Mouse (Mus musculus) heart, adult 2 months (tissue): Measurements from ENCODE around the gene Prss33. TPM values are rescaled to one million over a fixed set of nuclear protein-coding genes. Genes with fewer than 3 reads are reported as not detected.

Source experiments
- DNase-seq, 2 experiments: peaks; one replicate each; pipeline ENCODE4 v3.0.0; 2021
- H3K27ac ChIP-seq: fragments of 200-600 bp; 2 replicates; pipeline ENCODE4 v1.8.1; 2022
- H3K27me3 ChIP-seq: fragments of 200-500 bp; 2 replicates; pipeline ENCODE4 v1.6.1; 2012; ENCODE audit warnings: mild to moderate bottlenecking, low read length, inconsistent platforms, mixed read lengths; ENCODE audit not compliant: control insufficient read depth, insufficient read depth
- H3K36me3 ChIP-seq: fragments of 200-500 bp; 2 replicates; pipeline ENCODE4 v1.6.1; 2012; ENCODE audit warnings: low read length, inconsistent platforms; ENCODE audit not compliant: control insufficient read depth, insufficient read depth
- H3K4me1 ChIP-seq: fragments of 200-500 bp; 2 replicates; pipeline ENCODE4 v1.6.1; 2011; ENCODE audit warnings: low read length; ENCODE audit not compliant: control insufficient read depth, insufficient read depth
- H3K4me3 ChIP-seq: fragments of 200-600 bp; 2 replicates; pipeline ENCODE4 v1.8.1; 2022
- H3K79me2 ChIP-seq: fragments of 200-500 bp; replicated peaks from 2 replicates; pipeline ENCODE4 v1.6.1; 2012; ENCODE audit warnings: mild to moderate bottlenecking, inconsistent platforms, low read length, moderate library complexity, mixed read lengths; ENCODE audit not compliant: control insufficient read depth, insufficient read depth
- H3K9ac ChIP-seq: fragments of 200-500 bp; 2 replicates; pipeline ENCODE4 v1.6.1; 2012; ENCODE audit warnings: low read depth, mild to moderate bottlenecking, control low read depth, inconsistent platforms, low read length, mixed read lengths
- CTCF ChIP-seq: fragments of 200-600 bp; IDR thresholded peaks from 2 replicates; pipeline ENCODE4 v1.8.1; 2022; ENCODE audit warnings: antibody characterized with exemption, mild to moderate bottlenecking, moderate library complexity
- EP300 ChIP-seq: fragments of 200-500 bp; IDR thresholded peaks from 2 replicates; pipeline ENCODE4 v1.6.1; 2011; ENCODE audit warnings: low read depth, low read length, control low read depth; ENCODE audit not compliant: insufficient read depth
- POLR2A ChIP-seq: fragments of 200-500 bp; IDR thresholded peaks from 2 replicates; pipeline ENCODE4 v1.6.1; 2011; ENCODE audit warnings: mild to moderate bottlenecking, low read depth, low read length, control low read depth; ENCODE audit not compliant: insufficient read depth
- WGBS: fragments of 180-500 bp; shearing (Covaris S2); methylation state at CpG from one replicate; pipeline ENCODE4 v1.1.7; 2018; 5-methylcytosine and 5-hydroxymethylcytosine counted together
- intact Hi-C: fragments of 180-260 bp; cut with DNase I; formaldehyde crosslinking; loops from one replicate; pipeline ENCODE4 v1.15.1; 2025
- polyA plus RNA-seq: library from polyadenylated mRNA; depleted of rRNA; stranded (reverse); fragments of >200 nt; gene quantifications from 2 replicates; pipeline ENCODE4 v1.2.3, GENCODE M21; 2012
- total RNA-seq, 2 experiments: library from RNA; stranded (reverse); gene quantifications; 2 replicates each; pipeline ENCODE4 v1.2.3; 2021

Gene Prss33
- total and polyA plus RNA-seq, 3 experiments, result not detected

DNA sequence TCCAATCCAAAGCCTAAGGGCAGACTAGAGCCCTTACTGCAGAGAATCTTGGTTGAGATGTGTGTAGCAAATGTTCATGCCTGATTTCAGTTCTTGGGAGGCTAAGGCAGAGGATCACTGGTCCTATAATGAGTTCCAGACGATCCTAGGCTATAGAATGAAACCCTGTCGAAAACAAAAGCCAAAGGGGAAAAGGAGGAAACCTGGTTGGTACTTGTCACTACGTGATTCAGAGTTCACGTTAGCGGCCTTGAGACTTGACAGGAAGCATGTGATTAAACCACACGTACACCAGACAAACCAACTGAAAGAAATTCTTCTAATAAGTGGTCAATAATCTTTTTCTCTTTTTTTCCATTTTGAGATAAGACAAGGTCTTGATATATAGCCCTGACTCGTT lies 38.5 kb downstream of the Prss33 start:
- WGBS, result 54% methylated on average over 7 of the region's 7 CpGs
- H3K4me3 ChIP-seq, result no peak overlapping the region
- H3K36me3 ChIP-seq, result no peaks in the 10 kb centered on the region
- intact Hi-C loops, result no loop called here
- no peaks in the 10 kb centered on the region for H3K27me3 ChIP-seq
- no peak for DNase-seq
- H3K79me2 ChIP-seq, result no peaks in the 10 kb centered on the region
- no peak overlapping the region for H3K9ac ChIP-seq
- 0 out of 2 replicates have a peak, but pooled peaks cover 1% of the 10 kb centered on the region for H3K4me1 ChIP-seq
- TF ChIP-seq CTCF (no peak), POLR2A (no peak), EP300 (no peak)
- no peak overlapping the region for H3K27ac ChIP-seq

DNA sequence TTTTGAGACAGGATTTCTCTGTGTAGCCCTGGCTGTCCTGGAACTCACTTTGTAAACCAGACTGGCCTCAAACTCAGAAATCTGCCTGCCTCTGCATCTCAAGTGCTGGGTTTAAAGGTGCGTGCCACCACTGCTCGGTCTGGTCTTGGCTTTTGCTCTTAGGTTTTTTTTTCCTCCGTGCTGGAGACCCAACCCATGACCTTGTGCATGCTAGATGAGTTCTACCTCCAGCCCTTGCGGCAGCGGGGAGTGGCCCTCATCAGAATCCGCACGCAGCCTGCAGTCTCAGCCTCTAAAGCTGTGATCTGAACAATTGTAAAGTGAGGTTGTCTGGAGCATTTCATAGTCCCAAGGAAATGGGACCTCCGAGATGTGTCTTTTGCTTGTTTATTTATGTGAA lies 40.5 kb downstream of the Prss33 start:
- intact Hi-C loops, result no loop called here
- no peak overlapping the region for H3K4me3 ChIP-seq
- peaks cover 5% of the 10 kb centered on the region for H3K4me1 ChIP-seq
- WGBS, result 95% methylated on average over 8 of the region's 8 CpGs
- no peak overlapping the region for H3K27ac ChIP-seq
- TF ChIP-seq POLR2A, result no peak
- TF ChIP-seq CTCF, result no peak
- TF ChIP-seq EP300, result no peak
- DNase-seq, result no peak
- no peaks in the 10 kb centered on the region for H3K79me2 ChIP-seq
- H3K9ac ChIP-seq, result no peak overlapping the region
- no peaks in the 10 kb centered on the region for H3K27me3 ChIP-seq
- H3K36me3 ChIP-seq, result no peaks in the 10 kb centered on the region

DNA sequence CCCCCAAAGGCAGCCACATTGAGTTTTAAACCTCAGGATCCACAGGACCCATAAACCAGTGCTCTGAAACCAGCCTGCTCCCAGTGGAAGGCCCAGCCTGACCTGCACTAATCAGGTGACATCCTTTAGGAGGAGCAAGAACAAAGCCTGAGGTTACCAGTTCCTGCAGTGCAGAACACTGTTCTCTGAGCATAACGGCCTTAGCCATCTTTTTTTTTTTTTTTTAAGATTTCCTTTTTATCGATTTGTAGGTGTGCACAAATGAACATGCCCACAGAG lies 44.8 kb downstream of the Prss33 start:
- no peaks in the 10 kb centered on the region for H3K79me2 ChIP-seq
- peak overlapping the region; percentile 83; the same call in 1 of the 2 replicates for H3K9ac ChIP-seq
- H3K4me1 ChIP-seq, result peaks cover 6% of the 10 kb centered on the region
- intact Hi-C loops, result no loop called here
- no peak overlapping the region; the same call in 1 of the 2 replicates for H3K4me3 ChIP-seq
- H3K27ac ChIP-seq, result no peak overlapping the region; the same call in 1 of the 2 replicates
- H3K36me3 ChIP-seq, result no peaks in the 10 kb centered on the region
- no peak for DNase-seq
- no peak for TF ChIP-seq CTCF
- 34% methylated on average over 2 of the region's 2 CpGs for WGBS
- H3K27me3 ChIP-seq, result no peaks in the 10 kb centered on the region

DNA sequence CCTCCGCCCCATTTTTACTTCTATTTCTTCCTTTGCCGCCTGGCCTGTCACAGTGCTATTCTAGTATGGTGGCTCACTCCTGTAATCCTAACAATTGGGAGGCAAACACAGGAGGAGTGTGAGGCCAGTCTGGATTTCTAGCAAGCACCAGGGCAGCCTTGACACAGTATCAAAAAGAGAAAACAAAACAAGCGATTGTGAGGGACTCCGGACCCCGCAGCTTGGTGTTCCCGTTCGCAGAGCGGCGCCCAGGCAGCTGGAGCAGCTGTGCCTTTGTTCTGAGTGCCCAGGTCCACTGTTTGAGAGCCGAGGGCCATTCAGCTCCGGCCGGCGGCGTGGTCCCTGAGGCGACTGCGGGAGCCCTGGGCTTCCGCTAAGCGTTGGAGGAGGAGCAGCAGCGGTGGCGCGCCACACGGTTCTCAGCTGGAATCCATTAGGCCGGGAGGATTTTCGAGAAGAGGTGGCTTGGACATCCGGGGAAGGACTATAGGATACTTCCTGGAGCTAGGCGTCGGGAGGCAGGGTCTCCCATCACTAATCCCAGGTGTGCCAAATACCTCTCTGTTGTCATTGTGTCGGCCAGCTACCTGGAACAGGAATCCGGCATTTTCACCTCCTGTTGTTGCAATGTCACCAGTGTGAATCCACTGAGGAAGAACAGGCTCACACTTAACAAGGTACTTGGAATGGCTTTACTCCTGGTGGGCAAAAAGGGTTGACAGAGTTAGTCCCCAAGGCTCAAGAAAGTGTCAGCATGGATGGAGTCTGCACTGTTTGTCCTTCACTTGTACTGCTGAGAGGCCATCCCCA lies 45.4 kb downstream of the Prss33 start, which contains the start of gene Srrm2:
Gene Srrm2 (plus strand): TSS at position 264 of the 810 bp plus-strand sequence.
- Histone ChIP-seq H3K27me3 (no peaks in the 10 kb centered on the region), H3K4me3 (peak within 1 kb of the TSS; percentile 63), H3K27ac (peak within 1 kb of the TSS; percentile 73), H3K79me2 (no peaks in the 10 kb centered on the region), H3K36me3 (no peaks in the 10 kb centered on the region), H3K4me1 (peaks cover 6% of the 10 kb centered on the region), H3K9ac (peak within 1 kb of the TSS; percentile 83)
- 4% methylated on average over 29 of the region's 29 CpGs for WGBS
- peak; percentile 18 for TF ChIP-seq CTCF
- TF ChIP-seq POLR2A, result peak; percentile 65
- TF ChIP-seq EP300, result no peak
- DNase-seq, result peak; percentile 70 to 76
- intact Hi-C loops, result no loop called here

DNA sequence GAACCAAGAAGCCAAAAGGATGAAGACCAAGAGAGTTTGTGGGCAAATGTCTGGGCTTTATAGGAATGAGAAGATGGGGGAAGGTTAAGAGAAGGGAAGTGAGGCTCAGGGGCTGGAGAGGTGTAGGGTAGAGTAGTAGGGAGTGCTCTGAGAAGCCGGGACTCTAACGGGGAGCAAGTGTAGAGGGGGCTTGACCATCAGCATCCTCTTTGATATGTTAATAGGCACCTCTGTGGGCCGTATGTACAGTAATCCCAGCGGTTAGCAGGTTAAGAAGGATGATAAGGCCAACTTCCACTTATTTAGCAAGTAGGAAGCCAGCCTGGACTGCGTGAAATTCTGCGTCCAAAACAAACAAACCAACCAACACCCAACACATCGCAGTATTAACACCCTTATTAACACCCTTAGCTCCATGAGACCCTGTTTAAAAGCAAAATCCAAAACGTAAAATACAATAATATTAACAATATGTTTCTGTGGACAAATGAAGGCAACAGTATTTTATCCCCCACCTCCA lies 46.0 kb downstream of the Prss33 start:
- Histone ChIP-seq H3K4me1 (peaks cover 6% of the 10 kb centered on the region), H3K4me3 (peak overlapping the region; percentile 63), H3K79me2 (no peaks in the 10 kb centered on the region), H3K27me3 (no peaks in the 10 kb centered on the region), H3K9ac (peak overlapping the region; percentile 83), H3K36me3 (no peaks in the 10 kb centered on the region), H3K27ac (peak overlapping the region; percentile 73)
- TF ChIP-seq POLR2A, result no peak
- no peak for TF ChIP-seq CTCF
- TF ChIP-seq EP300, result no peak
- intact Hi-C loops, result loop anchor here (5.0 kb wide), 1 partner anchor 43 kb away; the partner anchor contains the start of gene Kremen2
- 27% methylated on average over 8 of the region's 8 CpGs for WGBS
- no peak for DNase-seq

DNA sequence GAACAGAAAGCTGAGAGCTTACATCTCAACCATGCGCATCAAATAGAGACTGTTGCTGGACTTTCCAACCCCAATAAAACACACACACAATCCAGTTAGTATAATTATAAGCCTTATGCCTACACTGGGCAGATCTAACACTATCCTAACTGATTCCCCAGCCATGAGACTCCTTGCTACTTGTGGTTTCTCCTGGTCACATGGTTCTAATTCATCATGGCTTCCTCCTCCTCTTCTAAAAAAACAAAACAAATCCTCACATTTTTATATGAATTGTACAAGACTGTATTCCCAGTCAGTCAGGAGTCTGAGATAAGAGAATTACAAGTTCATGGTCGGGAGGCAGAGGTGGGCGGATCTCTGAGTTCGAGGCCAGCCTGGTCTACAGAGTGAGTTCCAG lies 46.9 kb downstream of the Prss33 start:
- no peak for DNase-seq
- Histone ChIP-seq H3K4me3 (no peak overlapping the region), H3K79me2 (no peaks in the 10 kb centered on the region), H3K4me1 (peaks cover 6% of the 10 kb centered on the region), H3K27me3 (no peaks in the 10 kb centered on the region), H3K9ac (no peak overlapping the region), H3K27ac (no peak overlapping the region), H3K36me3 (no peaks in the 10 kb centered on the region)
- WGBS, result 94% methylated on average over 4 of the region's 4 CpGs
- intact Hi-C loops, result loop anchor here (5.0 kb wide), 1 partner anchor 42 kb away; the partner anchor contains the start of gene Kremen2
- TF ChIP-seq POLR2A (no peak), CTCF (no peak), EP300 (no peak)
